ENCODE assay signal across 19 mouse cellular contexts in genomic region chr2:12984901-12985732, GRCm38 (mm10). TPM values are rescaled to one million over a fixed set of nuclear protein-coding genes. Genes with fewer than 3 reads are reported as not detected.
A peak's percentile ranks its signal among the peaks of the same experiment; 100 is the strongest.
DNase-seq lines count a peak whose midpoint lies in the region; ATAC-seq lines count a peak whose summit lies in the region.
"Had no signal": no experiment of that assay in that cellular context is flagged by ENCODE, and none has a peak within 500 bp of the region (broad histone marks: within the 10 kb centered on the region; RNA-seq: fewer than 3 reads in every experiment).

No protein-coding gene starts in this region.

- ATAC-seq in hindbrain, embryonic 15.5 days (ENCODE audit: low FRiP score, low read depth): 0 out of 2 replicates have a peak, but pooled peaks have one; percentile 15
- ATAC-seq in hindbrain, embryonic 14.5 days (ENCODE audit: low FRiP score): no peak
- ATAC-seq in forebrain, embryonic 16.5 days: peak; percentile 85
- ATAC-seq: intestine, embryonic 15.5 days had no signal

- no peaks in the 10 kb centered on the region for H3K9me3 ChIP-seq in hindbrain, embryonic 15.5 days
- no peaks in the 10 kb centered on the region for H3K9me3 ChIP-seq in hindbrain, embryonic 14.5 days (ENCODE audit: control insufficient read depth, low read length)
- H3K9me3 ChIP-seq in forebrain, embryonic 16.5 days (ENCODE audit: control insufficient read depth, low read length): no peaks in the 10 kb centered on the region
- H3K9me3 ChIP-seq: intestine, embryonic 15.5 days; limb, embryonic 12.5 days had no signal

- no peak overlapping the region for H3K27ac ChIP-seq in hindbrain, embryonic 15.5 days (replicated peaks)
- no peak overlapping the region for H3K27ac ChIP-seq in hindbrain, embryonic 14.5 days
- no peak overlapping the region for H3K27ac ChIP-seq in forebrain, embryonic 16.5 days (ENCODE audit: low read length)
- H3K27ac ChIP-seq: intestine, embryonic 15.5 days; limb, embryonic 12.5 days; liver, embryonic 14.5 days; macrophage; stomach, postnatal 0 days had no signal

- no peak overlapping the region for H3K4me3 ChIP-seq in hindbrain, embryonic 15.5 days
- H3K4me3 ChIP-seq in hindbrain, embryonic 14.5 days (replicated peaks; ENCODE audit: low read length): no peak overlapping the region
- H3K4me3 ChIP-seq in forebrain, embryonic 16.5 days (replicated peaks; ENCODE audit: low read length): no peak overlapping the region
- H3K4me3 ChIP-seq: erythroblast, embryonic 14.5 days; intestine, embryonic 15.5 days; limb, embryonic 12.5 days had no signal

- no peaks in the 10 kb centered on the region for H3K27me3 ChIP-seq in hindbrain, embryonic 15.5 days
- no peaks in the 10 kb centered on the region for H3K27me3 ChIP-seq in hindbrain, embryonic 14.5 days (ENCODE audit: control insufficient read depth, insufficient read depth, low read length)
- no peaks in the 10 kb centered on the region for H3K27me3 ChIP-seq in forebrain, embryonic 16.5 days (replicated peaks; ENCODE audit: control insufficient read depth, insufficient read depth, low read length)
- H3K27me3 ChIP-seq: intestine, embryonic 15.5 days; limb, embryonic 12.5 days had no signal

- 58% methylated on average over 4 of the region's 4 CpGs for WGBS in hindbrain, embryonic 15.5 days
- 68% methylated on average over 4 of the region's 4 CpGs for WGBS in hindbrain, embryonic 14.5 days
- WGBS in forebrain, embryonic 16.5 days: 32% methylated on average over 4 of the region's 4 CpGs

- H3K9ac ChIP-seq in hindbrain, embryonic 15.5 days: no peak overlapping the region
- no peak overlapping the region for H3K9ac ChIP-seq in hindbrain, embryonic 14.5 days
- H3K9ac ChIP-seq in forebrain, embryonic 16.5 days (replicated peaks; ENCODE audit: low read depth, low read length): no peak overlapping the region
- H3K9ac ChIP-seq: intestine, embryonic 15.5 days; limb, embryonic 12.5 days; liver, embryonic 14.5 days had no signal

- H3K4me2 ChIP-seq in hindbrain, embryonic 15.5 days: no peak overlapping the region
- no peak overlapping the region for H3K4me2 ChIP-seq in hindbrain, embryonic 14.5 days (replicated peaks)
- no peak overlapping the region for H3K4me2 ChIP-seq in forebrain, embryonic 16.5 days (ENCODE audit: low read length)
- H3K4me2 ChIP-seq: intestine, embryonic 15.5 days; limb, embryonic 12.5 days; midbrain, embryonic 11.5 days had no signal

- no peaks in the 10 kb centered on the region for H3K36me3 ChIP-seq in hindbrain, embryonic 15.5 days
- no peaks in the 10 kb centered on the region for H3K36me3 ChIP-seq in hindbrain, embryonic 14.5 days (replicated peaks; ENCODE audit: control insufficient read depth, insufficient read depth)
- H3K36me3 ChIP-seq in forebrain, embryonic 16.5 days (ENCODE audit: control insufficient read depth, insufficient read depth): no peaks in the 10 kb centered on the region
- H3K36me3 ChIP-seq: intestine, embryonic 15.5 days; limb, embryonic 12.5 days had no signal

- DNase-seq in hindbrain, embryonic 14.5 days (ENCODE audit: low spot score): no peak
- peak; percentile 97 for DNase-seq in Muller cell, postnatal 12 days (ENCODE audit: inconsistent ontology term)
- peak; percentile 56 for DNase-seq in embryo, embryonic 10 days (ENCODE audit: low spot score)
- no peak for DNase-seq in right cerebral cortex, adult 18-20 months
- no peak for DNase-seq in left cerebral cortex, adult 8-10 months (ENCODE audit: low spot score in 2 of 2)
- DNase-seq: adrenal gland, adult 2 months; cerebellum, adult 9-11 months; gastrocnemius, postnatal 25 days; retina, postnatal 1 day; right cerebral cortex, postnatal 4 days had no signal

- no peaks in the 10 kb centered on the region for H3K4me1 ChIP-seq in hindbrain, embryonic 15.5 days (replicated peaks)
- no peaks in the 10 kb centered on the region for H3K4me1 ChIP-seq in hindbrain, embryonic 14.5 days (replicated peaks; ENCODE audit: control insufficient read depth, insufficient read depth, low read length)
- H3K4me1 ChIP-seq in forebrain, embryonic 16.5 days (replicated peaks; ENCODE audit: control insufficient read depth, insufficient read depth, low read length): no peaks in the 10 kb centered on the region
- H3K4me1 ChIP-seq: intestine, embryonic 15.5 days; limb, embryonic 12.5 days had no signal

RNA-seq across cellular contexts. Expression of gene C1ql3, which starts 26.5 kb away (rescaled TPM):
- polyA plus RNA-seq in hindbrain, embryonic 15.5 days (2015; fragmentation: Nextera tagmentation; extraction: Ambion mirVana): 5.6 and 5.9 TPM in 2 replicates
- polyA plus RNA-seq in hindbrain, embryonic 14.5 days (2014; fragmentation: Nextera tagmentation; extraction: Ambion mirVana): 7.5 and 7.9 TPM in 2 replicates
- 1.5 and 1.7 TPM in 2 replicates for polyA plus RNA-seq in forebrain, embryonic 16.5 days (2015; fragmentation: Nextera tagmentation; extraction: Ambion mirVana)
- total RNA-seq in left cerebral cortex, adult 8-10 months (2022): 100 to 1,000 TPM in 2 of 4 experiments, 10 to 100 TPM in 2; 93.2 to 106 (median 99.1) TPM
- total RNA-seq: adrenal gland, adult 2 months had no signal
- polyA plus RNA-seq: adrenal gland, adult 2 months; erythroblast, embryonic 14.5 days; macrophage had no signal

Comparison
In these comparisons a context has a peak if more than half of its experiments do, and no peak if none do; other contexts are left out.
1. DNase-seq: peak in Muller cell, postnatal 12 days (single experiment) and embryo, embryonic 10 days (single experiment); none in hindbrain, embryonic 14.5 days (single experiment), right cerebral cortex, adult 18-20 months (single experiment) and left cerebral cortex, adult 8-10 months (0 of 2).